In the genomic region with DNA sequence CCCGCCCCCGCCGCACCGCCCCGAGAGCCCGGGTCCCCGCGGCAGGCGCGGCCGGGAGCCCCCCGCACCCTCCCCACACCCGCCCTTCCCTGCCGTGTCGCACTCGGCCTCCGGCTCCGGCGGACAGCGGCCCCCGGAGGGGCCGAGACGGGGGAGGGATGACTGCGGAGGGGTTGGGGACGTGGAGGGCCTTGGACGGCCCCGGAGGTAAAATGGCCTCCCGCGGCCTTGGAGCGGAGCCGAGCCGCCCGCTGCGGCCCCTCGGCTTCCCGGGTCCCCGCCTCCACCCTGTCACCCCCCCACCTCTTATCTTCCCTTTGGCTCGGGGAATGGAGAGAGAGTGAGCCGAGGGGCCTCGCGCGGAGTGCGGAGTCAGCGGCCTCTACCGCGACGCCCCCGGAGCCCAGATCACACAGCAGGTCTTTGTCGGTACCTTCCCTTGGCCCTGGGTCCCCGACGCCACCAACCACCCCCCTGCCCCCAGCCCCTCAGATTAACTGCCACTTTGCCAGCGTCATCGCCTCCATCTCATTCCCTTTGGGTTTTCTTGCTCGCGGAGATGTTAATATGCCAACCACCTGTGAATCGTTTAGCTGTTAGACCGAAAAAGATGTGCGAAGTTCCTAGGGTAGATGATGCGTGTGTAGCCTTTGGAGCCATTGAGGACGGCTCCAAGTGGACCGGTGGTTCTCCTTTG, we compare ENCODE assay signal across 8 mouse cellular contexts. TPM values are rescaled to one million over a fixed set of nuclear protein-coding genes. Genes with fewer than 3 reads are reported as not detected.
DNase-seq lines count a peak whose midpoint lies in the region; ATAC-seq lines count a peak whose summit lies in the region.

No protein-coding gene starts in this region.

- peak; percentile 8 for ATAC-seq in CD4-positive, CD25-positive, alpha-beta regulatory T cell, adult 4 months
- peak; percentile 37 for ATAC-seq in common myeloid progenitor, adult 5-6 weeks (replicated peaks; ENCODE audit: low read depth, poor library complexity, severe bottlenecking)
- ATAC-seq in granulocyte monocyte progenitor cell, adult 5-6 weeks (replicated peaks; ENCODE audit: poor library complexity, severe bottlenecking) = peak; percentile 41

- DNase-seq in T-cell, adult 2 months (ENCODE audit: low spot score) = peak; percentile 30
- peak; percentile 20 to 26 for DNase-seq in kidney, adult 8-10 months
- DNase-seq in lung, postnatal 14 days = peak; percentile 51
- peak; percentile 85 for DNase-seq in retina, postnatal 1 day
- no peak for DNase-seq in frontal cortex, postnatal 14 days (ENCODE audit: low spot score in 2 of 2)

RNA-seq across cellular contexts. Expression of gene Zfr, which starts 0.9 kb away (rescaled TPM):
- polyA plus RNA-seq in CD4-positive, CD25-positive, alpha-beta regulatory T cell, adult 4 months (2017; shearing (Covaris generic)) = 100 to 1,000 TPM; 189 to 227 TPM
- 77.5 and 91.0 TPM in 2 replicates for total RNA-seq in common myeloid progenitor, adult 5-6 weeks (2017)
- 76.0 and 125 TPM in 2 replicates for total RNA-seq in granulocyte monocyte progenitor cell, adult 5-6 weeks (2014; fragmentation: Nextera tagmentation)
- 52.6 and 85.7 TPM in 2 replicates for total RNA-seq in granulocyte monocyte progenitor cell, adult 5-6 weeks (2017)

Comparison
In these comparisons a context has a peak if more than half of its experiments do, and no peak if none do; other contexts are left out.
1. DNase-seq: peak in T-cell, adult 2 months (single experiment), kidney, adult 8-10 months (2 of 2), lung, postnatal 14 days (single experiment) and retina, postnatal 1 day (single experiment); none in frontal cortex, postnatal 14 days (0 of 2).
2. Peak in every context shown above with its lines, with median percentiles within 50 percentile points of each other: ATAC-seq.